Mouse (Mus musculus) lung, embryonic 14.5 days (tissue): ENCODE measurements at regions not wholly inside any gene's neighbourhood (a gene's known extent, or its start where the extent isn't known, plus 50 kb on each side); places are given as distances from the start of the nearest gene placed in this dataset.

Source experiments
- ATAC-seq: fragments of 200-750 bp; cut with Nextera tagmentation; 2 replicates; pipeline ENCODE4 v1.8.0; 2017; ENCODE audit warnings: mild to moderate bottlenecking, moderate TSS enrichment, moderate library complexity; ENCODE audit not compliant: insufficient read depth
- DNase-seq: peaks from one replicate; pipeline ENCODE4 v3.0.0-alpha.2; 2015
- H3K27ac ChIP-seq: fragments of 300-500 bp; sonication (generic); 2 replicates; pipeline ENCODE4 v1.5.1; 2014; ENCODE audit warnings: low read depth, mild to moderate bottlenecking, moderate library complexity
- H3K27me3 ChIP-seq: fragments of 300-500 bp; sonication (generic); 2 replicates; pipeline ENCODE4 v1.6.1; 2014; ENCODE audit warnings: low read length, control low read depth; ENCODE audit not compliant: insufficient read depth
- H3K36me3 ChIP-seq: fragments of 300-500 bp; sonication (generic); 2 replicates; pipeline ENCODE4 v1.6.1; 2014; ENCODE audit warnings: control low read depth; ENCODE audit not compliant: insufficient read depth
- H3K4me1 ChIP-seq: fragments of 300-500 bp; sonication (generic); 2 replicates; pipeline ENCODE4 v1.6.1; 2014; ENCODE audit warnings: antibody characterized with exemption, control low read depth; ENCODE audit not compliant: insufficient read depth
- H3K4me2 ChIP-seq: fragments of 300-500 bp; sonication (generic); 2 replicates; pipeline ENCODE4 v1.6.1; 2014; ENCODE audit warnings: mild to moderate bottlenecking
- H3K4me3 ChIP-seq: fragments of 300-500 bp; sonication (generic); 2 replicates; pipeline ENCODE4 v1.5.1; 2014; ENCODE audit warnings: low read depth, low read length
- H3K9ac ChIP-seq: fragments of 300-500 bp; sonication (generic); 2 replicates; pipeline ENCODE4 v1.6.1; 2014
- H3K9me3 ChIP-seq: fragments of 300-500 bp; sonication (generic); 2 replicates; pipeline ENCODE4 v1.6.1; 2016; ENCODE audit warnings: low read depth, low read length, control low read depth
- CTCF ChIP-seq: IDR thresholded peaks from 2 replicates; pipeline ENCODE4 v1.5.1; 2016; ENCODE audit warnings: antibody characterized with exemption, low read depth
- WGBS: fragments of 180-500 bp; shearing (Covaris S2); extraction: QIAGEN DNeasy Blood & Tissue Kit; methylation state at CpG from one replicate; pipeline ENCODE4 v1.1.7; 2014; 5-methylcytosine and 5-hydroxymethylcytosine counted together

- H3K9me3 ChIP-seq = no peaks in the 10 kb centered on the region
- H3K4me2 ChIP-seq = no peak overlapping the region
- TF ChIP-seq CTCF = no peak
- DNase-seq = no peak
- no peak overlapping the region for H3K4me3 ChIP-seq
- H3K9ac ChIP-seq = no peak overlapping the region
- 76% methylated on average over 7 of the region's 7 CpGs for WGBS
- H3K36me3 ChIP-seq = no peaks in the 10 kb centered on the region
- no peak for ATAC-seq
- H3K4me1 ChIP-seq = no peaks in the 10 kb centered on the region
- H3K27ac ChIP-seq = no peak overlapping the region
- H3K27me3 ChIP-seq = no peaks in the 10 kb centered on the region
Observed at GRCm38 (mm10) chr10:116675171-116675570, 93.9 kb upstream of the Cnot2 start.

GRCm38 (mm10) chr10:116674348-116674747, 93.0 kb upstream of the Cnot2 start:
- Histone ChIP-seq H3K9me3 (no peaks in the 10 kb centered on the region), H3K4me1 (no peaks in the 10 kb centered on the region), H3K36me3 (no peaks in the 10 kb centered on the region), H3K27ac (no peak overlapping the region), H3K27me3 (no peaks in the 10 kb centered on the region), H3K4me2 (no peak overlapping the region), H3K9ac (no peak overlapping the region), H3K4me3 (no peak overlapping the region)
- ATAC-seq (no peak), DNase-seq (no peak)
- WGBS = 61% methylated on average over 2 of the region's 2 CpGs
- TF ChIP-seq CTCF = no peak

- Histone ChIP-seq H3K36me3 (no peaks in the 10 kb centered on the region), H3K9ac (no peak overlapping the region), H3K27me3 (no peaks in the 10 kb centered on the region), H3K4me2 (no peak overlapping the region), H3K4me3 (no peak overlapping the region), H3K9me3 (no peaks in the 10 kb centered on the region), H3K4me1 (no peaks in the 10 kb centered on the region), H3K27ac (no peak overlapping the region)
- ATAC-seq = no peak
- no peak for TF ChIP-seq CTCF
- WGBS = 91% methylated on average over 6 of the region's 6 CpGs
- no peak for DNase-seq
Observed at GRCm38 (mm10) chr10:116658162-116658962, 77.1 kb upstream of the Cnot2 start.

- ATAC-seq (no peak), DNase-seq (no peak)
- Histone ChIP-seq H3K27me3 (no peaks in the 10 kb centered on the region), H3K27ac (no peak overlapping the region), H3K9ac (no peak overlapping the region), H3K4me2 (no peak overlapping the region), H3K4me1 (no peaks in the 10 kb centered on the region), H3K4me3 (no peak overlapping the region), H3K36me3 (no peaks in the 10 kb centered on the region), H3K9me3 (no peaks in the 10 kb centered on the region)
- no peak for TF ChIP-seq CTCF
- WGBS = 53% methylated on average over 7 of the region's 7 CpGs
Observed at GRCm38 (mm10) chr10:116655891-116656290, 74.6 kb upstream of the Cnot2 start.

- H3K9me3 ChIP-seq = no peaks in the 10 kb centered on the region
- H3K36me3 ChIP-seq = no peaks in the 10 kb centered on the region
- no peak overlapping the region for H3K27ac ChIP-seq
- no peaks in the 10 kb centered on the region for H3K27me3 ChIP-seq
- DNase-seq (no peak), ATAC-seq (no peak)
- no peak overlapping the region for H3K4me3 ChIP-seq
- H3K4me1 ChIP-seq = no peaks in the 10 kb centered on the region
- no peak overlapping the region for H3K4me2 ChIP-seq
- WGBS = 71% methylated on average over 6 of the region's 6 CpGs
- no peak overlapping the region for H3K9ac ChIP-seq
- TF ChIP-seq CTCF = no peak
Observed at GRCm38 (mm10) chr10:116655018-116655807, 73.9 kb upstream of the Cnot2 start.

- H3K9ac ChIP-seq = no peak overlapping the region
- DNase-seq (no peak), ATAC-seq (no peak)
- no peak overlapping the region for H3K27ac ChIP-seq
- WGBS = 95% methylated on average over 14 of the region's 14 CpGs
- no peaks in the 10 kb centered on the region for H3K36me3 ChIP-seq
- H3K4me3 ChIP-seq = no peak overlapping the region
- no peak for TF ChIP-seq CTCF
- no peak overlapping the region for H3K4me2 ChIP-seq
- H3K4me1 ChIP-seq = no peaks in the 10 kb centered on the region
- H3K9me3 ChIP-seq = no peaks in the 10 kb centered on the region
- no peaks in the 10 kb centered on the region for H3K27me3 ChIP-seq
Observed at GRCm38 (mm10) chr10:116654091-116654490, 72.8 kb upstream of the Cnot2 start.

GRCm38 (mm10) chr10:116653511-116653945, 72.2 kb upstream of the Cnot2 start:
- H3K9me3 ChIP-seq = no peaks in the 10 kb centered on the region
- H3K4me1 ChIP-seq = no peaks in the 10 kb centered on the region
- peak; percentile 17; the same call in 1 of the 2 replicates for TF ChIP-seq CTCF
- H3K36me3 ChIP-seq = no peaks in the 10 kb centered on the region
- no peaks in the 10 kb centered on the region for H3K27me3 ChIP-seq
- no peak overlapping the region for H3K4me3 ChIP-seq
- DNase-seq = no peak
- ATAC-seq = no peak
- WGBS = 76% methylated on average over 12 of the region's 12 CpGs
- H3K27ac ChIP-seq = no peak overlapping the region
- H3K9ac ChIP-seq = no peak overlapping the region
- H3K4me2 ChIP-seq = no peak overlapping the region
